Mouse (Mus musculus) liver, adult 2 months (tissue): ENCODE measurements at regions not wholly inside any gene's neighbourhood (a gene's known extent, or its start where the extent isn't known, plus 50 kb on each side); places are given as distances from the start of the nearest gene placed in this dataset.

Experiments used
- DNase-seq: peaks from one replicate; pipeline ENCODE4 v3.0.0-alpha.2; 2011; ENCODE audit warnings: low read depth, low spot score; ENCODE audit errors: extremely low read depth
- H3K27ac ChIP-seq: fragments of 200-500 bp; replicated peaks from 2 replicates; pipeline ENCODE4 v1.5.1; 2012; ENCODE audit warnings: low read depth, mild to moderate bottlenecking, control low read depth, inconsistent platforms, low read length; ENCODE audit not compliant: insufficient read depth
- H3K27me3 ChIP-seq: fragments of 200-500 bp; 2 replicates; pipeline ENCODE4 v1.6.1; 2012; ENCODE audit warnings: mild to moderate bottlenecking, moderate library complexity, low read length, inconsistent platforms; ENCODE audit not compliant: control insufficient read depth, insufficient read depth
- H3K36me3 ChIP-seq: fragments of 200-500 bp; 2 replicates; pipeline ENCODE4 v1.6.1; 2012; ENCODE audit warnings: low read length, inconsistent platforms; ENCODE audit not compliant: control insufficient read depth, insufficient read depth
- H3K4me1 ChIP-seq: fragments of 200-500 bp; 2 replicates; pipeline ENCODE4 v1.6.1; 2011; ENCODE audit warnings: low read length; ENCODE audit not compliant: control insufficient read depth, insufficient read depth
- H3K4me3 ChIP-seq: fragments of 200-500 bp; 2 replicates; pipeline ENCODE4 v1.5.1; 2011; ENCODE audit warnings: low read depth, mild to moderate bottlenecking, control low read depth, low read length, moderate library complexity; ENCODE audit not compliant: insufficient read depth
- H3K79me2 ChIP-seq: fragments of 200-500 bp; 2 replicates; pipeline ENCODE4 v1.6.1; 2012; ENCODE audit warnings: inconsistent platforms, mild to moderate bottlenecking, low read length, moderate library complexity; ENCODE audit not compliant: control insufficient read depth, insufficient read depth
- H3K9ac ChIP-seq: fragments of 200-500 bp; 2 replicates; pipeline ENCODE4 v1.6.1; 2012; ENCODE audit warnings: low read depth, mild to moderate bottlenecking, control low read depth, inconsistent platforms, low read length
- CTCF ChIP-seq: fragments of 200-500 bp; IDR thresholded peaks from 2 replicates; pipeline ENCODE4 v1.5.1; 2011; ENCODE audit warnings: low read depth, low read length, control low read depth
- POLR2A ChIP-seq: fragments of 200-500 bp; IDR thresholded peaks from 2 replicates; pipeline ENCODE4 v1.6.1; 2011; ENCODE audit warnings: low read length, control low read depth; ENCODE audit not compliant: insufficient read depth; ENCODE audit errors: extremely low read depth
- WGBS: fragments of 180-500 bp; shearing (Covaris S2); methylation state at CpG from one replicate; pipeline ENCODE4 v1.1.7; 2018; 5-methylcytosine and 5-hydroxymethylcytosine counted together

DNA sequence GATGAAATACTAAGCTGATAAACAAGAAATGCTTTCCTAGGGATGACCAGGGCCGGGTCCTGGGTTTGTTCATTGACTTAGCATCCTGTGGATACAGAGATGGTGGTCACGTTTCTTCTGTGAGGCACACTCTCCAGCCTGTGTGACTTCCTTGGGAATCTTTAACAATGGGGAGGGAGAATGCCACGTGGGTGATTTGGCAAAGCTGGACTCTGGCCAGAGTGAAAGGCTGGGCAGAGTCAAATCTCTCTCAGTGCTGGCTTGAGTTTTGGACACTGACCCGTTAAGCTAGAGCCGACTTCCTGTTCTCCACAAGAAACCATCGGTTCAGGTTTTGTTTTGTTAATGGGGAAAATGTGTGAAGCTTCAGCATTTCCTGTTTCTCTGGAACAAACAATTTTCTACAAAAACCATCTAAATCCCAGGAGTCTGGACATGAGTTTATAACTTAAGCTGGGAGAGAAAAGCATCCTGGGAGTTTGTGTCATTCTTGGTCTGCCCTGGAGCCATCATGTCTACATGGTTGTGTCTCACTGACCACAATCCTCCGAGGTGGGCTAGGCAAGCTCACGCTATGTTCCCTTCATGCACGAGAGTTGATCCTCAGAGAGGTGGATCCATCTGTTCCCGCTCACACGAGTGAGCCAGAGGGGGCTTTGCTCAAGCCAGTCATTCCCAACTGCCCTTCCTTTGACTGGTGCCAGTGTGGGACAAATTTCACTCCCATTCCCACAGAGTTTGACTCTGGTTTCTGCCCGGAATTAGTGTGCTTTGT lies 190.0 kb downstream of the Pten start:
- Histone ChIP-seq H3K4me1 (no peaks in the 10 kb centered on the region), H3K9ac (no peak overlapping the region), H3K79me2 (no peaks in the 10 kb centered on the region), H3K4me3 (no peak overlapping the region), H3K27me3 (no peaks in the 10 kb centered on the region), H3K36me3 (no peaks in the 10 kb centered on the region), H3K27ac (no peak overlapping the region)
- no peak for TF ChIP-seq POLR2A
- TF ChIP-seq CTCF = no peak
- peak; percentile 31 for DNase-seq
- WGBS = 68% methylated on average over 12 of the region's 12 CpGs

DNA sequence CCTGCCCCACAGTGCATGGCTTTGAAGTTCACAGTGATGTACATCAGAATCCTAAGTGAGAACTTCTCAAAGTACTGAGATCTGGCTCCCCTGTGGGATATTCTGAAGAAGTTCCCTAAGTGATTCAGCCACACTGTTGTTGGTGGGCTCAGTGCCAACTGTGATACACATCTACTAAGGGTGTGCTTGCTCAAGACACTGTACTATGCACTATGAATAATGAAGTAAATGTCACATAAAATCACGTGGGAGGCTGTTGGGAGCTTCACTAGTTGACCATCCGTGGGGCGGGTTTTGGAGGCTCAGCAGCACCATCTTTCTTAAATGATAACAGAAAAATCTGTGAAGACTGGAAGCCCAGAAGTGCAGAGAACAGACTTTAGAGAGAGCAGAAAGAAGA lies 193.0 kb downstream of the Pten start:
- peak; percentile 34 for DNase-seq
- WGBS = 73% methylated on average over 3 of the region's 3 CpGs

DNA sequence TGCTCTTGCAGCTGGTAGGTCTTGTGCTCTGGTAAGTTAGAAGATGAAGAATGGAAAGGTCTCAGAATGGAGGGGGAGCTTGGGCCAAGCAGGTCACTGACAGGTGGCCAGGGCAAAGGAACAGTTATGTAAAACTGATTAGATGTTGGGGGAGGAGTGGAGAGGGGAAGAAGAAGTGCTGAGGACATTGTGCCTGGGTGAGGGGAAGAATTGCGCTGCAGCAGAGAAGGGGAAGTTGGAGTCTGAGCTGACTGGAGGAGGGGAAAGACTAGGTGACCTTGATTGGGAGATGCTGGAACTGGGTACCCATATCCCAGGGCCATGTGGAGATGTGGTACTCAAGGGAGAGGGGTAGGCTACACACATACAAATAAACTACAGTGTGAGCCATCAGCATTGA lies 193.5 kb downstream of the Pten start:
- no peak overlapping the region for H3K4me3 ChIP-seq
- no peaks in the 10 kb centered on the region for H3K79me2 ChIP-seq
- H3K36me3 ChIP-seq = no peaks in the 10 kb centered on the region
- no peaks in the 10 kb centered on the region for H3K27me3 ChIP-seq
- no peak overlapping the region for H3K27ac ChIP-seq
- 80% methylated on average over 1 of the region's 1 CpGs for WGBS
- H3K9ac ChIP-seq = no peak overlapping the region
- 0 out of 2 replicates have a peak, but pooled peaks cover 2% of the 10 kb centered on the region for H3K4me1 ChIP-seq
- peak; percentile 24 for DNase-seq
- TF ChIP-seq POLR2A (no peak), CTCF (no peak)

More for the DNA sequence above, 193.0 kb downstream of the Pten start:
- TF ChIP-seq CTCF (no peak), POLR2A (no peak)
- Histone ChIP-seq H3K27me3 (no peaks in the 10 kb centered on the region), H3K27ac (no peak overlapping the region), H3K4me3 (no peak overlapping the region), H3K36me3 (no peaks in the 10 kb centered on the region), H3K9ac (no peak overlapping the region), H3K4me1 (0 out of 2 replicates have a peak, but pooled peaks cover 2% of the 10 kb centered on the region), H3K79me2 (no peaks in the 10 kb centered on the region)

- H3K4me3 ChIP-seq = no peak overlapping the region
- 0 out of 2 replicates have a peak, but pooled peaks cover 2% of the 10 kb centered on the region for H3K4me1 ChIP-seq
- H3K79me2 ChIP-seq = no peaks in the 10 kb centered on the region
- TF ChIP-seq CTCF (no peak), POLR2A (no peak)
- no peak overlapping the region for H3K27ac ChIP-seq
- H3K9ac ChIP-seq = no peak overlapping the region
- DNase-seq = no peak
- 94% methylated on average over 4 of the region's 4 CpGs for WGBS
- H3K27me3 ChIP-seq = no peaks in the 10 kb centered on the region
- no peaks in the 10 kb centered on the region for H3K36me3 ChIP-seq
Observed at GRCm38 (mm10) chr19:32952425-32952824, 195.1 kb downstream of the Pten start.

DNA sequence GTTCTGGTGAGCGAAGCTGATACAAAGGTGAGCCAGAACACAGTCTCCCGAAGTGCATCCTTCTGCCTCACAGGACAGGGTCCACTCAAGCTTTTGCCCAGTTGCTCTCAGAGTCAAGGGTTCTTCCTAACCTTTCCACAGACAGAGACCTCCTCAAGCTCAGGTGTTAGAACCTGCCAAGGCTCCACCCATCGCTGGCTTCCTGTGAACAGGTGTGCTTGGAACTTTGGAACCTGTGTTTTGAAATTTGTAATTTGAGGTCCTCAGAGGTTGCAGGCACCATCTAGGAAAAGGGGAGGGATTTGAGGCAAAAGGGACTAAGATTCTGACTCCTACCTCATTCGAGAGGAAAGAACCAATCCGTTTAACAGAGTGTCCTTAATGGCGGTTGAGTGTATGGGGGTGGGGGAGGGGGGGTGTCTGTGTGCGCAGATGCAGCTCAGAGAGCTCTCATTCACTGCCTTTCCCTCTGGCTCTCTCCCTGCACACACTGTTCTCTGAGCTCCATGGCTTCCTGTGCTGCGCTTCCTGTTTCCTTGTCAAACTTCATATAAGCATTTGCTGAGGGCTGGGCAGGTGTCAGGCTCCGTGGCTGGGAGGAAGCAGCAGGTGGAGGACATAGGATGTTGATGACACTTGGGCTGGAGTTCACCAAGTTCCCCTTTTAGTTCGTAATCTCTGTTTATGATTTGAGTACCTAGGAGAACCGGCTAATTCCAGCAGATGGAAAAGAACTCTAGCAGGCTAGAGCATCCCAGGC lies 195.8 kb downstream of the Pten start:
- Histone ChIP-seq H3K27ac (no peak overlapping the region), H3K4me3 (no peak overlapping the region), H3K27me3 (no peaks in the 10 kb centered on the region), H3K36me3 (no peaks in the 10 kb centered on the region), H3K9ac (no peak overlapping the region), H3K79me2 (no peaks in the 10 kb centered on the region), H3K4me1 (0 out of 2 replicates have a peak, but pooled peaks cover 2% of the 10 kb centered on the region)
- 70% methylated on average over 11 of the region's 11 CpGs for WGBS
- no peak for DNase-seq
- TF ChIP-seq CTCF = no peak
- no peak for TF ChIP-seq POLR2A
